ENCODE assay signal across 12 mouse cellular contexts in the genomic region with DNA sequence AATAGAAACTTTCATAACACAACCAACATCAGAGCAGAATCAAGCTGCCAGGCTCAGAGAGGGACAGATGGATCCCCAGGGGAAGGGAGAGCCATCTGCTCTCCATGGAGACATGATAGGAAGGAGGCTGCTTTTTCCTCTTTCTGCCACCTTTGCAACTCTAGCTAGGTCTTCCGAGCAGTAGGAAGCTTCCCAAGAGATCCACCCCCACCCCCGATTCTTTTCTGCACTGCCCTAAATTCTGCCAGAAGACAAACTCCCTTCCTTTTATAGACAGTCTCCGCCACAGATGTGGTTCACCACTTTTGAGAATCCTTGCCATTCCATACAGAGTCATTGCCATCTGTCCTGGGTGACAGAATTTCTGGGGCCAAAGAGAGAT. TPM values are rescaled to one million over a fixed set of nuclear protein-coding genes. Genes with fewer than 3 reads are reported as not detected.
DNase-seq lines count a peak whose midpoint lies in the region; ATAC-seq and TF ChIP-seq lines count a peak whose summit lies in the region.
"Had no signal": no experiment of that assay in that cellular context is flagged by ENCODE, and none has a peak within 500 bp of the region (broad histone marks: within the 10 kb centered on the region; RNA-seq: fewer than 3 reads in every experiment).

No protein-coding gene starts in this region.

- H3ac ChIP-seq in myocyte (ENCODE audit: control insufficient read depth, insufficient read length): no peak overlapping the region

- H3K27ac ChIP-seq in forebrain, embryonic 14.5 days (ENCODE audit: low read depth, low read length): no peak overlapping the region
- no peak overlapping the region for H3K27ac ChIP-seq in forebrain, embryonic 10.5 days
- H3K27ac ChIP-seq: heart, adult 2 months; stomach, embryonic 15.5 days had no signal

- WGBS in forebrain, embryonic 14.5 days: 76% methylated on average over 3 of the region's 3 CpGs
- 86% methylated on average over 3 of the region's 3 CpGs for WGBS in forebrain, embryonic 10.5 days

- ATAC-seq in forebrain, embryonic 14.5 days: no peak
- ATAC-seq in CD4-positive, CD25-positive, alpha-beta regulatory T cell, adult 4 months: no peak

- H3K9me3 ChIP-seq in forebrain, embryonic 14.5 days (replicated peaks; ENCODE audit: control insufficient read depth, low read length): no peaks in the 10 kb centered on the region
- no peaks in the 10 kb centered on the region for H3K9me3 ChIP-seq in forebrain, embryonic 10.5 days
- H3K9me3 ChIP-seq: stomach, embryonic 15.5 days had no signal

- TF ChIP-seq POLR2A in myocyte (IDR thresholded peaks at IDR 0.05; ENCODE audit: insufficient read length, low read depth): no peak

- no peak overlapping the region for H3K4me3 ChIP-seq in forebrain, embryonic 14.5 days (ENCODE audit: low read depth, low read length)
- H3K4me3 ChIP-seq in forebrain, embryonic 10.5 days: no peak overlapping the region
- no peak overlapping the region for H3K4me3 ChIP-seq in myocyte
- H3K4me3 ChIP-seq: heart, adult 2 months; stomach, embryonic 15.5 days had no signal

- no peak overlapping the region for H3K9ac ChIP-seq in forebrain, embryonic 14.5 days (ENCODE audit: low read length)
- H3K9ac ChIP-seq: stomach, embryonic 15.5 days had no signal

- no peaks in the 10 kb centered on the region for H3K79me2 ChIP-seq in myocyte (ENCODE audit: control insufficient read depth, insufficient read depth)

- no peaks in the 10 kb centered on the region for H3K4me1 ChIP-seq in forebrain, embryonic 14.5 days (ENCODE audit: control insufficient read depth, insufficient read depth, low read length)
- H3K4me1 ChIP-seq in forebrain, embryonic 10.5 days: no peaks in the 10 kb centered on the region
- H3K4me1 ChIP-seq: stomach, embryonic 15.5 days had no signal

- H3K4me2 ChIP-seq in forebrain, embryonic 14.5 days (ENCODE audit: low read length): no peak overlapping the region
- H3K4me2 ChIP-seq in myocyte (ENCODE audit: low read depth): peak overlapping the region; percentile 71
- H3K4me2 ChIP-seq: stomach, embryonic 15.5 days had no signal

- H3K27me3 ChIP-seq in forebrain, embryonic 14.5 days (replicated peaks; ENCODE audit: control insufficient read depth, insufficient read depth, low read length): no peaks in the 10 kb centered on the region
- H3K27me3 ChIP-seq in forebrain, embryonic 10.5 days (ENCODE audit: poor library complexity, severe bottlenecking): peaks cover 15% of the 10 kb centered on the region
- H3K27me3 ChIP-seq in myocyte (ENCODE audit: control insufficient read depth, insufficient read depth, insufficient read length): no peaks in the 10 kb centered on the region
- H3K27me3 ChIP-seq: stomach, embryonic 15.5 days had no signal

- peak; percentile 6 for DNase-seq in forebrain, embryonic 14.5 days (ENCODE audit: low spot score)
- DNase-seq in forebrain, embryonic 10.5 days (ENCODE audit: extremely low spot score, low spot score): no peak
- DNase-seq in cerebellum, adult 8-10 months: peak; percentile 51
- DNase-seq in layer of hippocampus, adult 18-20 months (ENCODE audit: low spot score in 2 of 2): peak; percentile 73 to 80
- DNase-seq in heart, adult 11 months: no peak
- no peak for DNase-seq in kidney, postnatal 4 days
- DNase-seq: heart, adult 2 months; kidney, adult 8-10 months; lung, adult 18-20 months had no signal

- H3K36me3 ChIP-seq in forebrain, embryonic 14.5 days (ENCODE audit: control insufficient read depth, insufficient read depth, low read length): no peaks in the 10 kb centered on the region
- no peaks in the 10 kb centered on the region for H3K36me3 ChIP-seq in forebrain, embryonic 10.5 days (replicated peaks)
- H3K36me3 ChIP-seq in myocyte (ENCODE audit: control insufficient read depth, insufficient read depth): no peaks in the 10 kb centered on the region
- H3K36me3 ChIP-seq: stomach, embryonic 15.5 days had no signal

TF ChIP-seq in myocyte, 11 proteins besides CTCF, POLR2A, EP300 and RAD21:
- peak; percentile 29 for TF ChIP-seq TCF12 (IDR thresholded peaks at IDR 0.05; ENCODE audit: insufficient read depth, poor library complexity, severe bottlenecking)
- peak; percentile 36 for TF ChIP-seq SRF (IDR thresholded peaks at IDR 0.05; ENCODE audit: control insufficient read depth, insufficient read length, low read depth)
- peak in 1 of 3 experiments; percentile 4 for TF ChIP-seq MYOD1 (IDR thresholded peaks at IDR 0.05; ENCODE audit: control insufficient read depth in 1 of 3, insufficient read length in 2 of 3, low read depth in 2 of 3)
- no peak for TF ChIP-seq REST (IDR thresholded peaks at IDR 0.05; ENCODE audit: insufficient read depth, insufficient read length)
- no peak for TF ChIP-seq POLR2AphosphoS2 (IDR thresholded peaks at IDR 0.05; ENCODE audit: insufficient read length, low read depth)
- peak in 1 of 3 experiments; percentile 23 for TF ChIP-seq MYOG (IDR thresholded peaks at IDR 0.05; ENCODE audit: control insufficient read depth in 1 of 3, insufficient read depth in 1 of 3, insufficient read length in 2 of 3, low read depth in 2 of 3)
TF ChIP-seq in myocyte: peak in this region for 4.

RNA-seq across cellular contexts. Expression of gene Porcn, which starts 16.0 kb away (rescaled TPM):
- 35.4 and 42.0 TPM in 2 replicates for polyA plus RNA-seq in forebrain, embryonic 14.5 days (2014; fragmentation: Nextera tagmentation; extraction: Ambion mirVana)
- 12.1 and 12.8 TPM in 2 replicates for polyA plus RNA-seq in forebrain, embryonic 10.5 days (2016; fragmentation: Nextera tagmentation; extraction: Ambion mirVana)
- 100 to 1,000 TPM in 1 of 2 experiments, 10 to 100 TPM in 1; 95.4 to 105 TPM for total RNA-seq in layer of hippocampus, adult 18-20 months (2021)
- polyA plus RNA-seq in myocyte (2012; fragmentation: generic; extraction: Trizol): 67.5 TPM
- polyA plus RNA-seq in CD4-positive, CD25-positive, alpha-beta regulatory T cell, adult 4 months (2017; shearing (Covaris generic)): under 1 TPM; 0.30 to 0.33 TPM

RNA-seq across cellular contexts. Expression of gene Ebp, which starts 29.0 kb away (rescaled TPM):
- 25.3 and 28.5 TPM in 2 replicates for polyA plus RNA-seq in forebrain, embryonic 14.5 days (2014; fragmentation: Nextera tagmentation; extraction: Ambion mirVana)
- 27.7 and 30.9 TPM in 2 replicates for polyA plus RNA-seq in forebrain, embryonic 10.5 days (2016; fragmentation: Nextera tagmentation; extraction: Ambion mirVana)
- 10 to 100 TPM; 28.2 to 29.0 TPM for total RNA-seq in layer of hippocampus, adult 18-20 months (2021)
- polyA plus RNA-seq in myocyte (2012; fragmentation: generic; extraction: Trizol): 116 TPM
- 100 to 1,000 TPM; 131 to 160 TPM for polyA plus RNA-seq in CD4-positive, CD25-positive, alpha-beta regulatory T cell, adult 4 months (2017; shearing (Covaris generic))

RNA-seq across cellular contexts. Expression of gene Ftsj1, which starts 29.9 kb away (rescaled TPM):
- 60.9 and 63.6 TPM in 2 replicates for polyA plus RNA-seq in forebrain, embryonic 14.5 days (2014; fragmentation: Nextera tagmentation; extraction: Ambion mirVana)
- 47.9 and 48.9 TPM in 2 replicates for polyA plus RNA-seq in forebrain, embryonic 10.5 days (2016; fragmentation: Nextera tagmentation; extraction: Ambion mirVana)
- total RNA-seq in layer of hippocampus, adult 18-20 months (2021): 10 to 100 TPM; 22.9 to 23.8 TPM
- polyA plus RNA-seq in myocyte (2012; fragmentation: generic; extraction: Trizol): 32.6 TPM
- polyA plus RNA-seq in CD4-positive, CD25-positive, alpha-beta regulatory T cell, adult 4 months (2017; shearing (Covaris generic)): 10 to 100 TPM; 17.9 to 25.1 TPM

RNA-seq across cellular contexts. Expression of gene Tbc1d25, which starts 46.3 kb away (rescaled TPM):
- 19.7 and 26.5 TPM in 2 replicates for polyA plus RNA-seq in forebrain, embryonic 14.5 days (2014; fragmentation: Nextera tagmentation; extraction: Ambion mirVana)
- polyA plus RNA-seq in forebrain, embryonic 10.5 days (2016; fragmentation: Nextera tagmentation; extraction: Ambion mirVana): 9.8 and 10.4 TPM in 2 replicates
- total RNA-seq in layer of hippocampus, adult 18-20 months (2021): 10 to 100 TPM; 13.2 to 13.4 TPM
- 12.5 TPM for polyA plus RNA-seq in myocyte (2012; fragmentation: generic; extraction: Trizol)
- 1 to 10 TPM; 3.2 to 4.2 TPM for polyA plus RNA-seq in CD4-positive, CD25-positive, alpha-beta regulatory T cell, adult 4 months (2017; shearing (Covaris generic))

RNA-seq across cellular contexts. Expression of gene Slc38a5, which starts 48.6 kb away (rescaled TPM):
- 42.8 and 48.3 TPM in 2 replicates for polyA plus RNA-seq in forebrain, embryonic 14.5 days (2014; fragmentation: Nextera tagmentation; extraction: Ambion mirVana)
- polyA plus RNA-seq in forebrain, embryonic 10.5 days (2016; fragmentation: Nextera tagmentation; extraction: Ambion mirVana): 6.0 and 7.5 TPM in 2 replicates
- total RNA-seq in layer of hippocampus, adult 18-20 months (2021): 1 to 10 TPM; 2.0 to 2.1 TPM
- not detected for polyA plus RNA-seq in myocyte (2012; fragmentation: generic; extraction: Trizol)
- polyA plus RNA-seq in CD4-positive, CD25-positive, alpha-beta regulatory T cell, adult 4 months (2017; shearing (Covaris generic)): not detected

Comparison
In these comparisons a context has a peak if more than half of its experiments do, and no peak if none do; other contexts are left out.
1. DNase-seq: peak in forebrain, embryonic 14.5 days (single experiment), cerebellum, adult 8-10 months (single experiment) and layer of hippocampus, adult 18-20 months (2 of 2); none in forebrain, embryonic 10.5 days (single experiment), heart, adult 11 months (single experiment) and kidney, postnatal 4 days (0 of 2).